Mouse (Mus musculus) limb, embryonic 14.5 days (tissue): ENCODE measurements around the gene Mtch1. TPM values are rescaled to one million over a fixed set of nuclear protein-coding genes. Genes with fewer than 3 reads are reported as not detected.

Experiments used
- ATAC-seq: fragments of 200-750 bp; cut with Nextera tagmentation; 2 replicates; pipeline ENCODE4 v1.8.0; 2017; ENCODE audit warnings: low read depth, moderate number of reproducible peaks, moderate TSS enrichment; ENCODE audit not compliant: low FRiP score
- DNase-seq: peaks from one replicate; pipeline ENCODE4 v3.0.0-alpha.2; 2015; ENCODE audit warnings: low spot score
- H3K27ac ChIP-seq: fragments of 300-500 bp; sonication (generic); replicated peaks from 2 replicates; pipeline ENCODE4 v1.5.1; 2014; ENCODE audit warnings: low read depth, mild to moderate bottlenecking, low read length, moderate library complexity, mixed read lengths
- H3K27me3 ChIP-seq: fragments of 300-500 bp; sonication (generic); 2 replicates; pipeline ENCODE4 v1.6.1; 2014; ENCODE audit warnings: low read length, mixed read lengths; ENCODE audit not compliant: control insufficient read depth, insufficient read depth
- H3K36me3 ChIP-seq: fragments of 300-500 bp; sonication (generic); 2 replicates; pipeline ENCODE4 v1.6.1; 2014; ENCODE audit warnings: mild to moderate bottlenecking, low read length, moderate library complexity, mixed read lengths; ENCODE audit not compliant: control insufficient read depth, insufficient read depth
- H3K4me1 ChIP-seq: fragments of 300-500 bp; sonication (generic); 2 replicates; pipeline ENCODE4 v1.6.1; 2014; ENCODE audit warnings: antibody characterized with exemption, low read length, mixed read lengths; ENCODE audit not compliant: control insufficient read depth, insufficient read depth
- H3K4me2 ChIP-seq: fragments of 300-500 bp; sonication (generic); replicated peaks from 2 replicates; pipeline ENCODE4 v1.6.1; 2014; ENCODE audit warnings: low read depth, mild to moderate bottlenecking, low read length, moderate library complexity; ENCODE audit not compliant: severe bottlenecking
- H3K4me3 ChIP-seq: fragments of 300-500 bp; sonication (generic); replicated peaks from 2 replicates; pipeline ENCODE4 v1.5.1; 2014; ENCODE audit warnings: low read length
- H3K9ac ChIP-seq: fragments of 300-500 bp; sonication (generic); 2 replicates; pipeline ENCODE4 v1.6.1; 2014; ENCODE audit warnings: mild to moderate bottlenecking, low read depth, low read length, moderate library complexity; ENCODE audit not compliant: severe bottlenecking
- H3K9me3 ChIP-seq: fragments of 300-500 bp; sonication (generic); 2 replicates; pipeline ENCODE4 v1.6.1; 2016; ENCODE audit warnings: low read length; ENCODE audit not compliant: control insufficient read depth
- POLR2A ChIP-seq: fragments of 200-500 bp; IDR thresholded peaks from 2 replicates; pipeline ENCODE4 v1.8.0; 2012; ENCODE audit warnings: inconsistent platforms, mild to moderate bottlenecking, moderate library complexity, borderline replicate concordance; ENCODE audit not compliant: insufficient read depth, insufficient read length; ENCODE audit errors: extremely low read depth
- WGBS: fragments of 180-500 bp; shearing (Covaris S2); extraction: QIAGEN DNeasy Blood & Tissue Kit; methylation state at CpG from one replicate; pipeline ENCODE4 v1.1.7; 2014; 5-methylcytosine and 5-hydroxymethylcytosine counted together
- polyA plus RNA-seq, 2 experiments: library from polyadenylated mRNA; depleted of rRNA in 1 of 2; stranded (reverse) in 1 of 2; unstranded in 1 of 2; fragments of >200 nt; fragmentation: Nextera tagmentation in 1 of 2; extraction: Ambion mirVana in 1 of 2; gene quantifications; 2 replicates each; pipeline versions ENCODE4 v1.2.1 to v1.2.3; 2012 to 2014

The Mtch1 gene
- polyA plus RNA-seq, 2 experiments: 420 to 469 TPM

DNA sequence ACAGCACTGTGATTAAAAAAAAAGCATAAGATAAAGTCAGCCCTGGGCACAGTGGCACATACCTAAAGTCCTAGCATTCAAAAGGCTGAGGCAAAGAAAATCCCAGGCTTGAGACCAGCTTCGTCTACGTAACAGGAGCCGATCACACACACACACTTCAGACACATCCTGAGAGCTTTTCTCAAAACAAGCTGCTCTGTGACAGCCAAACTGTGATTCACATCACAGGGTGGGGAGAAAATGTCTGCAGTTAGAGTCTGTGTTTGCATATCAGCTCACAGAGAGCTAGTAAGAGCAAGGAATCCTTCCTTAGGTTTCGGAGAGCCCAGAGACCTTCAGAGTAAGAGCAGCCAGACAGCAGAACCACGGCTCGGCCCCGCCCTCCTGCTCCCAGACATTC is 46.8 kb downstream of the Mtch1 start:
- Histone ChIP-seq H3K4me3 (no peak overlapping the region), H3K27me3 (no peaks in the 10 kb centered on the region), H3K36me3 (peaks cover 28% of the 10 kb centered on the region), H3K4me2 (no peak overlapping the region), H3K9ac (no peak overlapping the region), H3K9me3 (no peaks in the 10 kb centered on the region), H3K4me1 (peaks cover 33% of the 10 kb centered on the region), H3K27ac (no peak overlapping the region)
- no peak for TF ChIP-seq POLR2A
- WGBS: 85% methylated on average over 7 of the region's 7 CpGs
- ATAC-seq (no peak), DNase-seq (no peak)

DNA sequence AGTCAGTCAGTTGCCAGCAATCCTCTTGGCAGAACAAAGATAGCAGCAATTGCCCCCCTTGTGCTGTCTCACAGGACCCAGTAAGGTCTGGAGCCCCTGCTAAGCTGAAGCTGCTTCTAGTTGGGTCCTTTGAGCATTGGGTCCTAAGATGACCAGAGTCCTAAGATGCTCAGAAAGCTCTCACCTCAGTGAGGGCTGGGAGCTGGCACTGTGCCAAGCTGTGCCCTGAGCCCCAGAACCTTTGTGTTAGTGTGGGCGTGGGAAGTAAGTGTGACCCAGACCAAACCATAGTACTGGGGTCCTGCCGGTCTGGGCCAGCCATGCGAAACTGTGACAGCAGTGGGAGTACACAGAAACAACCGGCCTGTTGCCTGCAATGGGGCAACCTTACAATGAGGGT is 48.5 kb downstream of the Mtch1 start:
- Histone ChIP-seq H3K27me3 (no peaks in the 10 kb centered on the region), H3K27ac (no peak overlapping the region), H3K4me1 (peaks cover 18% of the 10 kb centered on the region), H3K9ac (no peak overlapping the region), H3K4me2 (no peak overlapping the region), H3K36me3 (peaks cover 43% of the 10 kb centered on the region), H3K4me3 (no peak overlapping the region), H3K9me3 (no peaks in the 10 kb centered on the region)
- DNase-seq (no peak), ATAC-seq (no peak)
- 93% methylated on average over 4 of the region's 4 CpGs for WGBS
- TF ChIP-seq POLR2A: no peak

DNA sequence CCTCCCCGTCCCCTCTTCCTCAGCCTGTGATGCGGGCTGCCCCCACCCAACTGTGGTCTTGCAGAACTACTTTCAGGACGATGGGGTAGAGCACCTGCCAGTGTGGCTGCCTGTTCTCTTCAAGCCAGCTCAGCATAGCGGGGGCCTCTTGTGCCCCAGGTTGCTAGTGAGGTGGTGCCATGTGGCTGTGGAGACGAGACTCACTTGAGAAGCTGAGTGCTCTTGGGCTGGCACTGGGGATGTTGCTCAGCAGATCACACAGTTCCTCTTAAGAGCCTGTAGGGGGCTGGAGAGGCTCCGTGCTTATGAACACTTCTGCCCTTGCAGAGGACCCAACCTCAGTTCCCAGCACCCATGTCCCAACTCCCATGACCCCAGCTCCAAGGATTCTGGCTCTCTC is 49.9 kb downstream of the Mtch1 start:
- no peaks in the 10 kb centered on the region for H3K27me3 ChIP-seq
- no peak for TF ChIP-seq POLR2A
- 0 out of 2 replicates have a peak overlapping the region, but pooled peaks have one; percentile 33 for H3K27ac ChIP-seq
- ATAC-seq: no peak
- H3K4me1 ChIP-seq: peaks cover 8% of the 10 kb centered on the region
- DNase-seq: no peak
- WGBS: 72% methylated on average over 6 of the region's 6 CpGs
- H3K4me2 ChIP-seq: no peak overlapping the region
- H3K9ac ChIP-seq: no peak overlapping the region
- peaks cover 51% of the 10 kb centered on the region for H3K36me3 ChIP-seq
- H3K9me3 ChIP-seq: no peaks in the 10 kb centered on the region
- H3K4me3 ChIP-seq: no peak overlapping the region

DNA sequence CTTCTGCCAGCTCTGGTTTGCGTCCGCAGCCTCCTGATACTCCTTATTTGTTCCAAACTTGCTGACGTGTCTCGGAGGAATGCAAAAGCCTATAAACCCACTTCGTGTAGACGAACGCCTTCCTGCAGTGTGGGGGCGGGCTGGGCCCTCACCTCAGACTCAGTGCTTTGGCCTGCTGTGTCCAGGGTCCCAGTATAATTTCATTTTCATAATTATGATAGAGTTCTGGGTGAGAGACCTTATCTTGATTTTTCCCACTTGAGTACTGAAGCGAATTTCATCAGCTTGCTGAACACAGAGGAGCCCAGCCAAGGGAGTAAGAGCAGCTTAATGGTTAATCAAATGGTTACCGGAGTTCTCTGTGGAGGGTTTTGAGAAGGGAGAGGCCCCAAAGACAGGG is 50.4 kb downstream of the Mtch1 start:
- no peak for TF ChIP-seq POLR2A
- 27% methylated on average over 10 of the region's 10 CpGs for WGBS

DNA sequence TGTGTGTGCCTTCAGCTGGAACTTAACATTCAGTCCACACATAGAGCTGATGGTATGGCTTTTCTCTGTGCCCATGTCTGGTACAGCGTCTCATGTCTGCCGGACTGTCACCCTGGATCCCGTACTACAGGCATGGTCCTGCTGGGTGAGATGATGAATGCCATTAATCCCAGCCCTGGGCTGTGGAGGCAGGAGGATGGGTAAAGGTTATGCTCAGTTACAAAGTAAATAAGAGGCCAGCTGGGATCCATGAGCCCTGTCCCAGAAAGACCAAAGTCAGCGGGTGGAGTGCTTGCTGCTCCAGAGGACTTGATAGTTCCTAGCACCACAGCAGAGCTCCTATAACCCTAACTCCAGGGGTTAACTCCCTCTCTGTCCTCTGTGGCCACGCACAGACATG is 51.9 kb downstream of the Mtch1 start:
- Histone ChIP-seq H3K4me2 (no peak overlapping the region), H3K9ac (no peak overlapping the region), H3K4me1 (peaks cover 8% of the 10 kb centered on the region), H3K27ac (no peak overlapping the region), H3K27me3 (no peaks in the 10 kb centered on the region), H3K36me3 (peaks cover 56% of the 10 kb centered on the region), H3K9me3 (no peaks in the 10 kb centered on the region), H3K4me3 (no peak overlapping the region)
- DNase-seq (no peak), ATAC-seq (no peak)
- TF ChIP-seq POLR2A: no peak
- 68% methylated on average over 5 of the region's 5 CpGs for WGBS

More for the DNA sequence above, 50.4 kb downstream of the Mtch1 start:
- Histone ChIP-seq H3K4me3 (no peak overlapping the region), H3K27me3 (no peaks in the 10 kb centered on the region), H3K9me3 (no peaks in the 10 kb centered on the region), H3K4me2 (no peak overlapping the region), H3K4me1 (peaks cover 8% of the 10 kb centered on the region), H3K27ac (no peak overlapping the region), H3K9ac (no peak overlapping the region), H3K36me3 (peaks cover 53% of the 10 kb centered on the region)
- no peak for DNase-seq
- no peak; the same call in 1 of the 2 replicates for ATAC-seq
